Mouse (Mus musculus): ENCODE data around the gene Mepce. TPM values are rescaled to one million over a fixed set of nuclear protein-coding genes. Genes with fewer than 3 reads are reported as not detected.

Mepce gene
- total and polyA plus RNA-seq, 2 experiments from 2014 or later: 17.6 to 46.0 TPM

- Histone ChIP-seq H3K9ac (replicated peaks; ENCODE audit: low read length, poor library complexity, severe bottlenecking) (0 out of 2 replicates have a peak overlapping the region, but pooled peaks have one; percentile 24), H3K9me3 (ENCODE audit: low read length) (no peaks in the 10 kb centered on the region), H3K4me3 (ENCODE audit: low read depth, low read length) (no peak overlapping the region), H3K27ac (ENCODE audit: low read depth, low read length) (peak overlapping the region; percentile 75), H3K27me3 (ENCODE audit: insufficient read depth, low read length) (no peaks in the 10 kb centered on the region), H3K4me2 (ENCODE audit: low read depth, low read length, poor library complexity, severe bottlenecking) (peak overlapping the region; percentile 33), H3K4me1 (ENCODE audit: insufficient read depth, low read length) (no peaks in the 10 kb centered on the region), H3K36me3 (ENCODE audit: insufficient read depth, low read length) (peaks cover 2% of the 10 kb centered on the region; the same call in 1 of the 2 replicates)
- ATAC-seq (ENCODE audit: low FRiP score) (no peak), DNase-seq (ENCODE audit: low spot score) (no peak)
- 83% methylated on average over 19 of the region's 19 CpGs for WGBS
- no peak for TF ChIP-seq CTCF (IDR thresholded peaks at IDR 0.05)
Observed at GRCm38 (mm10) chr5:137758921-137759534, 28.4 kb downstream of the Mepce start.

- H3K4me1 ChIP-seq (ENCODE audit: insufficient read depth, low read length): no peaks in the 10 kb centered on the region
- no peak overlapping the region for H3K4me3 ChIP-seq (ENCODE audit: low read depth, low read length)
- no peak for TF ChIP-seq CTCF (IDR thresholded peaks at IDR 0.05)
- ATAC-seq (ENCODE audit: low FRiP score): peak; percentile 64
- H3K27ac ChIP-seq (ENCODE audit: low read depth, low read length): peak overlapping the region; percentile 75
- H3K36me3 ChIP-seq (ENCODE audit: insufficient read depth, low read length): peaks cover 4% of the 10 kb centered on the region; the same call in 1 of the 2 replicates
- H3K9me3 ChIP-seq (ENCODE audit: low read length): no peaks in the 10 kb centered on the region
- H3K9ac ChIP-seq (replicated peaks; ENCODE audit: low read length, poor library complexity, severe bottlenecking): no peak overlapping the region
- H3K4me2 ChIP-seq (ENCODE audit: low read depth, low read length, poor library complexity, severe bottlenecking): peak overlapping the region; percentile 33
- WGBS: 57% methylated on average over 6 of the region's 6 CpGs
- peak; percentile 87 for DNase-seq (ENCODE audit: low spot score)
- H3K27me3 ChIP-seq (ENCODE audit: insufficient read depth, low read length): no peaks in the 10 kb centered on the region
Observed at GRCm38 (mm10) chr5:137757887-137758286, 29.6 kb downstream of the Mepce start.

- DNase-seq (ENCODE audit: low spot score): peak; percentile 93
- 47% methylated on average over 10 of the region's 10 CpGs for whole genome bisulfite sequencing
- ATAC-seq (ENCODE audit: low FRiP score): 0 out of 2 replicates have a peak, but pooled peaks have one; percentile 8
- no peaks in the 10 kb centered on the region for H3K9me3 ChIP-seq (ENCODE audit: low read length)
- H3K4me1 ChIP-seq (ENCODE audit: insufficient read depth, low read length): no peaks in the 10 kb centered on the region
- H3K9ac ChIP-seq (replicated peaks; ENCODE audit: low read length, poor library complexity, severe bottlenecking): no peak overlapping the region
- peak; percentile 94 for TF ChIP-seq CTCF (IDR thresholded peaks at IDR 0.05)
- peaks cover 6% of the 10 kb centered on the region; the same call in 1 of the 2 replicates for H3K36me3 ChIP-seq (ENCODE audit: insufficient read depth, low read length)
- H3K4me3 ChIP-seq (ENCODE audit: low read depth, low read length): no peak overlapping the region
- peak overlapping the region; percentile 52 for H3K27ac ChIP-seq (ENCODE audit: low read depth, low read length)
- no peaks in the 10 kb centered on the region for H3K27me3 ChIP-seq (ENCODE audit: insufficient read depth, low read length)
- no peak overlapping the region for H3K4me2 ChIP-seq (ENCODE audit: low read depth, low read length, poor library complexity, severe bottlenecking)
Observed at GRCm38 (mm10) chr5:137756882-137757661, 30.4 kb downstream of the Mepce start.

GRCm38 (mm10) chr5:137756106-137756505 lies 31.3 kb downstream of the Mepce start:
- TF ChIP-seq CTCF (IDR thresholded peaks at IDR 0.05): no peak

GRCm38 (mm10) chr5:137755425-137755824 lies 32.0 kb downstream of the Mepce start:
- TF ChIP-seq CTCF (IDR thresholded peaks at IDR 0.05): no peak
- H3K36me3 ChIP-seq (ENCODE audit: insufficient read depth, low read length): peaks cover 12% of the 10 kb centered on the region
- no peaks in the 10 kb centered on the region for H3K4me1 ChIP-seq (ENCODE audit: insufficient read depth, low read length)
- no peak overlapping the region for H3K4me3 ChIP-seq (ENCODE audit: low read depth, low read length)
- H3K4me2 ChIP-seq (ENCODE audit: low read depth, low read length, poor library complexity, severe bottlenecking): no peak overlapping the region
- H3K27me3 ChIP-seq (ENCODE audit: insufficient read depth, low read length): no peaks in the 10 kb centered on the region
- DNase-seq (ENCODE audit: low spot score): no peak
- no peak overlapping the region for H3K27ac ChIP-seq (ENCODE audit: low read depth, low read length)
- 81% methylated on average over 5 of the region's 5 CpGs for WGBS
- peak overlapping the region; percentile 19; the same call in 1 of the 2 replicates for H3K9ac ChIP-seq (replicated peaks; ENCODE audit: low read length, poor library complexity, severe bottlenecking)
- no peak for ATAC-seq (ENCODE audit: low FRiP score)
- no peaks in the 10 kb centered on the region for H3K9me3 ChIP-seq (ENCODE audit: low read length)

More at GRCm38 (mm10) chr5:137756106-137756505, 31.3 kb downstream of the Mepce start:
- no peaks in the 10 kb centered on the region for H3K9me3 ChIP-seq (ENCODE audit: low read length)
- H3K27me3 ChIP-seq (ENCODE audit: insufficient read depth, low read length): no peaks in the 10 kb centered on the region
- no peak for ATAC-seq (ENCODE audit: low FRiP score)
- no peak overlapping the region for H3K27ac ChIP-seq (ENCODE audit: low read depth, low read length)
- H3K36me3 ChIP-seq (ENCODE audit: insufficient read depth, low read length): peaks cover 10% of the 10 kb centered on the region
- no peak for DNase-seq (ENCODE audit: low spot score)
- H3K4me2 ChIP-seq (ENCODE audit: low read depth, low read length, poor library complexity, severe bottlenecking): no peak overlapping the region
- H3K4me3 ChIP-seq (ENCODE audit: low read depth, low read length): no peak overlapping the region
- H3K4me1 ChIP-seq (ENCODE audit: insufficient read depth, low read length): no peaks in the 10 kb centered on the region
- 74% methylated on average over 3 of the region's 3 CpGs for WGBS
- 0 out of 2 replicates have a peak overlapping the region, but pooled peaks have one; percentile 19 for H3K9ac ChIP-seq (replicated peaks; ENCODE audit: low read length, poor library complexity, severe bottlenecking)

All from midbrain, postnatal 0 days (tissue).